Mouse (Mus musculus) forebrain, embryonic 16.5 days (tissue): ENCODE measurements around the gene Arnt2. TPM values are rescaled to one million over a fixed set of nuclear protein-coding genes. Genes with fewer than 3 reads are reported as not detected.

Experiments used
- ATAC-seq: fragments of 200-750 bp; cut with Nextera tagmentation; 2 replicates; pipeline ENCODE4 v1.8.0; 2017; ENCODE audit warnings: mild to moderate bottlenecking, moderate library complexity
- H3K27ac ChIP-seq: fragments of 300-500 bp; sonication (generic); 2 replicates; pipeline ENCODE4 v1.5.1; 2014; ENCODE audit warnings: low read length, control low read depth
- H3K27me3 ChIP-seq: fragments of 300-500 bp; sonication (generic); replicated peaks from 2 replicates; pipeline ENCODE4 v1.6.1; 2014; ENCODE audit warnings: low read length; ENCODE audit not compliant: control insufficient read depth, insufficient read depth
- H3K36me3 ChIP-seq: fragments of 300-500 bp; sonication (generic); 2 replicates; pipeline ENCODE4 v1.6.1; 2014; ENCODE audit not compliant: control insufficient read depth, insufficient read depth
- H3K4me1 ChIP-seq: fragments of 300-500 bp; sonication (generic); replicated peaks from 2 replicates; pipeline ENCODE4 v1.6.1; 2014; ENCODE audit warnings: low read length; ENCODE audit not compliant: control insufficient read depth, insufficient read depth
- H3K4me2 ChIP-seq: fragments of 300-500 bp; sonication (generic); 2 replicates; pipeline ENCODE4 v1.6.1; 2014; ENCODE audit warnings: mild to moderate bottlenecking, low read length, control low read depth
- H3K4me3 ChIP-seq: fragments of 300-500 bp; sonication (generic); replicated peaks from 2 replicates; pipeline ENCODE4 v1.5.1; 2014; ENCODE audit warnings: mild to moderate bottlenecking, low read length, control low read depth
- H3K9ac ChIP-seq: fragments of 300-500 bp; sonication (generic); replicated peaks from 2 replicates; pipeline ENCODE4 v1.6.1; 2014; ENCODE audit warnings: low read depth, low read length, control low read depth
- H3K9me3 ChIP-seq: fragments of 300-500 bp; sonication (generic); 2 replicates; pipeline ENCODE4 v1.6.1; 2016; ENCODE audit warnings: low read length; ENCODE audit not compliant: control insufficient read depth
- WGBS: fragments of 180-500 bp; shearing (Covaris S2); extraction: QIAGEN DNeasy Blood & Tissue Kit; methylation state at CpG from one replicate; pipeline ENCODE4 v1.1.7; 2014; 5-methylcytosine and 5-hydroxymethylcytosine counted together
- polyA plus RNA-seq: library from polyadenylated mRNA; unstranded; fragments of >200 nt; fragmentation: Nextera tagmentation; extraction: Ambion mirVana; gene quantifications from 2 replicates; pipeline ENCODE4 v1.2.1, GENCODE M21; 2015

Gene Arnt2
- polyA plus RNA-seq, 1 experiment from 2014 or later: 70.0 TPM

DNA sequence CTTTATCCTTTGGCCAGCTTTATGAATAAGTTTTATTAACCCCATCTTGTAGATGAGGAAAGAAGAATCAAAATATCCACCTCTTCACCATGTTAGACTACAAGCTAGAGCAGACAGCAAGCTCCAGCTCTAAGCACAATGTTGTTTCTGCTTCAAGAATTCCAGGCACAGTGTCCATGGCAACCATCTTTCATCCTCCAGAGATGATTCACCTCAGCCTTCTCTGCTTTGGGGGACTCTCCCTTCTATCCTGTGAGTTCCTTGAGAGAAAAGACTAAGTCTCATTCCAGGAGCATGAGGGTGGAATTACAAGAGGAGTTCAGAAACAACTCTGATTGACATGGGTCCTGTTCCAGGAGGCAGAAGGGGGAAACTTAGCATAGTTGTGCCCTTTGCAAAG is 22.2 kb upstream of the Arnt2 start:
- Histone ChIP-seq H3K9me3 (no peaks in the 10 kb centered on the region), H3K36me3 (no peaks in the 10 kb centered on the region), H3K9ac (no peak overlapping the region), H3K4me3 (no peak overlapping the region), H3K27ac (no peak overlapping the region), H3K4me2 (no peak overlapping the region), H3K27me3 (no peaks in the 10 kb centered on the region), H3K4me1 (no peaks in the 10 kb centered on the region)
- ATAC-seq: no peak; the same call in 1 of the 2 replicates

DNA sequence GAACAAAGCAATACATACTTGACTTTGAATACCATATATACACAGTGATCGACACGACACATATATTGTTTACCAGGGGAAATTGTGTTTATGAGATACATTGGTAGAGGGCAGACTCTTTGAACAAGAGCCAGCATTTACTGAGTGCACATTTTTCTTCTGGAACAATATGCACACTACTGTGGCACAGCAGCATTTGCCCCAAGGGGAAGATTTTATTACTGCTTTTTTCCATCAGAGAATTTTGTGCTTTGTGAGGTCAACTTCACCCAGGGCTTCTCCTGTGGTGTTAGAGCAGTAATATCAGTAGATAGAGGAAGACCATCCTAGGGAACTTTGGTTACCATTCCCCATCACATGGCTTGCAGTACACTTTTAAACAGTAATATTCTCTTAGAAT is 17.2 kb upstream of the Arnt2 start:
- 91% methylated on average over 2 of the region's 2 CpGs for WGBS

DNA sequence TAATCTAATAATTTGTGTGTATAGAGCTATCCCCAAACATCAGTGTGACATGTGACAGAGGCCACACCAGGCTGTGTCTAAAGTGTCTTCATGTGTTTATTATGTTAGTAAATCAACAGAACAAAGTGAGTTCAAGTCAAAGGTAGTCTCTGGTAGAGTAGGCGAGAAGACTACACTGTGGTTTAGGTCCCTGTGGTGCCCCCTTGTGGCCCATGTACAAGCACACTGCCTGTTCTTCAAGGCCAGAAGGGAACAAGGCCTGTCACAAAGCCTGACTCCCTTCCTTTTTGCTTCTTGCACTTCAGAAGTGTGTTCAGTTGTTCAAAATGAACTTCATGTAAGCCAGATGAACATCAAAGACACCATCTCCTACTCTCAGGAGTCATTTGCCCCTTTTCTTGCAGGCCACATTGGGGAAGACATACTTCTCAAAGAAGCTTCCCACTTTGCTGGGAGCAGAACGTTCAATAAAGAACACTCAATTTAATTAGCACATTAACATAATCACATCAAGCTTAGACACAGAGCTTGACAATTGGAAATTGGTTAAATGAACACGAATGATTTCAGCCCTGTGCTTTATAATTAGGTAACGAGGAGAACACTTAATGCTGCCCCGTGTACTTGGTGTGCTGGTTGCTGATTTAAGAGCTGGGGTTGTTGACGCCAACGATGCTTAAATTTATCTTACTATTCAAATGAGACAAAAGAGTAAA is 14.9 kb upstream of the Arnt2 start:
- Histone ChIP-seq H3K27ac (no peak overlapping the region), H3K9me3 (no peaks in the 10 kb centered on the region), H3K4me2 (no peak overlapping the region), H3K9ac (no peak overlapping the region), H3K4me3 (no peak overlapping the region), H3K4me1 (no peaks in the 10 kb centered on the region; the same call in 1 of the 2 replicates), H3K27me3 (no peaks in the 10 kb centered on the region), H3K36me3 (no peaks in the 10 kb centered on the region)
- ATAC-seq: peak; percentile 78
- WGBS: 13% methylated on average over 7 of the region's 7 CpGs

More for the DNA sequence above, 17.2 kb upstream of the Arnt2 start:
- Histone ChIP-seq H3K9me3 (no peaks in the 10 kb centered on the region), H3K4me2 (no peak overlapping the region), H3K27ac (no peak overlapping the region), H3K27me3 (no peaks in the 10 kb centered on the region), H3K4me1 (no peaks in the 10 kb centered on the region; the same call in 1 of the 2 replicates), H3K9ac (no peak overlapping the region), H3K36me3 (no peaks in the 10 kb centered on the region), H3K4me3 (no peak overlapping the region)
- no peak for ATAC-seq

DNA sequence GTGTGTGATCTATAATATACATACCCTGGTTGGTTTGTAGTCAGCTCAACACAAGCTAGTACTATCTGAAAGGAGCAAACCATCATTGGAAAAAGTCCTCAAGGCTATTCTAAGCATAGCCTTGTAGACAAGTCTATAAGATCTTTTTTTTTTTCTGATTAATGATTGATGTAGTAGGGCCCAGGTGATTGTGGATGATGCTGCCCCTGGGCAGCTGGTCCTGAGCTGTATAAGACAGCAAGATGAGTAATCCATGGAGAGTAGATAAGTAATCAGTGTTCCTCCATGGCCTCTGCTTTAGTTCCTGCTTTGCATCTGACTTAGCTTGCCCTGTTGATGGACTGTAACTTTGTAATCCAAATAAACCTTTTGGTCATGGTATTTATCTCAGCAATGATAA is 11.8 kb upstream of the Arnt2 start:
- no peak overlapping the region for H3K9ac ChIP-seq
- H3K36me3 ChIP-seq: no peaks in the 10 kb centered on the region
- H3K9me3 ChIP-seq: no peaks in the 10 kb centered on the region
- H3K27me3 ChIP-seq: no peaks in the 10 kb centered on the region
- no peak overlapping the region for H3K4me3 ChIP-seq
- H3K4me1 ChIP-seq: no peaks in the 10 kb centered on the region; the same call in 1 of the 2 replicates
- no peak overlapping the region for H3K4me2 ChIP-seq
- no peak overlapping the region for H3K27ac ChIP-seq
- no peak for ATAC-seq

DNA sequence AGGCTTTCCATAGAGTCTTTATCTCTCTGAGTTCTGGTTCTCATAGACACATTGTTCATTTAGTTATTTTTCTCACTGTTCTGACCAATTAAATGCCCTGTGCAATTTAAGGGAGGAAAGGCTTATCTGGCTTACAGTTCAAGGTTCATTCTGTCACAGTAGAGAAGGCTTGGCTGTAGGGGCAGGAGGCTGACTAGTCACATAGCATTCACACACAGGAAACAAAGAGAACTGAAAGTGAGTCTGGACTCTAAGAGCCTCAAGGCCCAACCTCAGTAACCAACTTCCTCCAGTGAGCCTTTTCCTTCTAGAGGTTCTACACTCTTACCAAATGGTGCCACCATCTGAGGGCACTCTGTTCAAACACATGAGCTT is 11.3 kb upstream of the Arnt2 start:
- ATAC-seq: no peak
- no peak overlapping the region for H3K4me2 ChIP-seq
- H3K4me3 ChIP-seq: no peak overlapping the region
- H3K9ac ChIP-seq: no peak overlapping the region
- no peaks in the 10 kb centered on the region for H3K36me3 ChIP-seq
- no peaks in the 10 kb centered on the region; the same call in 1 of the 2 replicates for H3K4me1 ChIP-seq
- no peaks in the 10 kb centered on the region for H3K9me3 ChIP-seq
- no peak overlapping the region for H3K27ac ChIP-seq
- H3K27me3 ChIP-seq: no peaks in the 10 kb centered on the region

DNA sequence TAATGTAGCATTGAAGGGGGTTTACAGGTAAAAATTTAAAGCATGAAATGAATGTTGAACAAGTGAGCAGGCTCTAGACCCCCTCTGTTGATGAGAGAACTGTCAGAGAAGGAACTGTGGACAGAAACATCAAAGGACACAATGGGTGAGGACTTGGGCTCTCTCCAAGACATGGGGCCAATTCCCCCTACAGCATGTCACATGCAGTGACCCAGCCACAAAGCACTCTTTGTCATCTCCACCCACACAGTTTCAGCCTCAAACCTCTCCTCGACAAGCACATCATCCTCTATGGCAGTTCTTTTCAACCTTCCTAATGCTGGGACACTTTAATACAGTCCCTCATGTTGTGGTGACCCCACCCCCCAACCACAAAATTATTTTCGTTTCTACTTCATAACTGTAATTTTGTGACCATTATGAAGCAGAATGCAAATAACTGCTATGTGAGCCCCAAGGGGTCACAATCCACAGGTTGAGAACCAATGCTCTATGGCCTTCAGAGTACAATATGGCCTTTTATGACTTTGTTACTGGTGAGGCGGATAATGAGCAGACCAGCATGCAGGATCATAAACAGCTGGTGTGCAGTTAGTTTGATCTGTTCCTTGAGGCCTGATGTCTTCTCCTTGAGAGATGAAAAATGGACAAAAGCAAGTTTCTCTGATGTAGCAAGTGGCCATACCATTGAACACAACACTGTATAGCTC is 10.8 kb upstream of the Arnt2 start:
- Histone ChIP-seq H3K27me3 (no peaks in the 10 kb centered on the region), H3K9ac (no peak overlapping the region), H3K36me3 (no peaks in the 10 kb centered on the region), H3K27ac (no peak overlapping the region), H3K4me2 (no peak overlapping the region), H3K4me1 (no peaks in the 10 kb centered on the region; the same call in 1 of the 2 replicates), H3K9me3 (peaks cover under 1% of the 10 kb centered on the region; the same call in 1 of the 2 replicates), H3K4me3 (no peak overlapping the region)
- no peak for ATAC-seq
- WGBS: 56% methylated on average over 3 of the region's 3 CpGs

- Histone ChIP-seq H3K9ac (no peak overlapping the region), H3K4me1 (no peaks in the 10 kb centered on the region), H3K4me2 (no peak overlapping the region), H3K27me3 (no peaks in the 10 kb centered on the region), H3K36me3 (no peaks in the 10 kb centered on the region), H3K9me3 (peaks cover 2% of the 10 kb centered on the region; the same call in 1 of the 2 replicates), H3K4me3 (no peak overlapping the region), H3K27ac (no peak overlapping the region)
- ATAC-seq: no peak
Observed at GRCm38 (mm10) chr7:84417441-84417840, 7.5 kb upstream of the Arnt2 start.

- Histone ChIP-seq H3K9ac (no peak overlapping the region), H3K4me3 (no peak overlapping the region), H3K9me3 (peaks cover 2% of the 10 kb centered on the region; the same call in 1 of the 2 replicates), H3K4me1 (peaks cover 23% of the 10 kb centered on the region), H3K36me3 (no peaks in the 10 kb centered on the region), H3K27ac (no peak overlapping the region), H3K4me2 (no peak overlapping the region), H3K27me3 (no peaks in the 10 kb centered on the region)
- no peak for ATAC-seq
- WGBS: 24% methylated on average over 8 of the region's 8 CpGs
Observed at GRCm38 (mm10) chr7:84412570-84412969, 2.6 kb upstream of the Arnt2 start.

GRCm38 (mm10) chr7:84409241-84409895 is 608 bp downstream of the Arnt2 start:
- WGBS: under 1% methylated on average over 35 of the region's 39 CpGs
- H3K27me3 ChIP-seq: no peaks in the 10 kb centered on the region
- no peaks in the 10 kb centered on the region for H3K36me3 ChIP-seq
- H3K4me3 ChIP-seq: peak overlapping the region; percentile 54
- no peaks in the 10 kb centered on the region for H3K9me3 ChIP-seq
- peak overlapping the region; percentile 98 for H3K9ac ChIP-seq
- ATAC-seq: peak; percentile 37
- H3K27ac ChIP-seq: peak overlapping the region; percentile 95
- H3K4me2 ChIP-seq: peak overlapping the region; percentile 65
- peaks cover 26% of the 10 kb centered on the region for H3K4me1 ChIP-seq
